Mouse (Mus musculus): ENCODE results near the gene Stk24. TPM values are rescaled to one million over a fixed set of nuclear protein-coding genes. Genes with fewer than 3 reads are reported as not detected.
"Not testable (repeated sequence)": the region's sequence is repeated elsewhere in the genome, so short reads cannot be mapped to it uniquely, and the experiment has no call there.

The Stk24 gene
- 20.9 and 21.2 TPM in 2 replicates for polyA plus RNA-seq (2015; fragmentation: Nextera tagmentation; extraction: Ambion mirVana)

GRCm38 (mm10) chr14:121379827-121380145, at the start of gene Stk24:
Stk24 (minus strand) TSS chr14:121380011.
- peak within 1 kb of the TSS; percentile 93 for H3K4me3 ChIP-seq (replicated peaks)
- no peaks in the 10 kb centered on the region for H3K9me3 ChIP-seq
- H3K36me3 ChIP-seq: no peaks in the 10 kb centered on the region
- no peaks in the 10 kb centered on the region; the same call in 1 of the 2 replicates for H3K27me3 ChIP-seq
- peak within 1 kb of the TSS; percentile 94 for H3K9ac ChIP-seq (replicated peaks)
- peaks cover 34% of the 10 kb centered on the region for H3K4me1 ChIP-seq (replicated peaks)
- ATAC-seq: peak; percentile 41
- H3K27ac ChIP-seq: peak within 1 kb of the TSS; percentile 88
- peak within 1 kb of the TSS; percentile 91 for H3K4me2 ChIP-seq (replicated peaks)
- 6% methylated on average over 11 of the region's 11 CpGs for WGBS

GRCm38 (mm10) chr14:121428148-121428547, 48.3 kb upstream of the Stk24 start:
- no peak overlapping the region for H3K4me2 ChIP-seq (replicated peaks)
- no peak overlapping the region for H3K4me3 ChIP-seq (replicated peaks)
- no peaks in the 10 kb centered on the region for H3K36me3 ChIP-seq
- ATAC-seq: no peak
- H3K27me3 ChIP-seq: no peaks in the 10 kb centered on the region
- H3K27ac ChIP-seq: no peak overlapping the region
- H3K4me1 ChIP-seq (replicated peaks): no peaks in the 10 kb centered on the region
- H3K9ac ChIP-seq (replicated peaks): no peak overlapping the region
- WGBS: 93% methylated on average over 4 of the region's 4 CpGs
- H3K9me3 ChIP-seq: peaks cover 3% of the 10 kb centered on the region; the same call in 1 of the 2 replicates

DNA sequence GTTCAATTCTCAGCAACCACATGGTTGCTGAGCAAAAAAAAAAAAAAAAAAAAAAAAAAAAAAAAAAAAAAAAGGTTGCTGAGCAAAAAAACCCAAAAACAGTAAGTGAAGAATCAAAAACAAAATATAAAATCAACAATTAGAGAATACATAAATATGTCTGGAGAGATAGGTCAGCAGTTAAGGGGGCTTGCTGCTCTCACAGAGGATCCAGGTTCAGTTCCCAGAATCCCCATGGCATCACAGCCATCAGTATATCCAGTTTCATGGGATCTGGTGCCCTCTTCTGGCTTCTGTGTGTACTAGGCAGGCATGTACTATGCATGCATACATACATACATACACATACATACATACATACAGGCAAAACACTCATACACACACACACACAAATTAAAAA, 46.9 kb upstream of the Stk24 start:
- ATAC-seq: no peak
- H3K27me3 ChIP-seq: no peaks in the 10 kb centered on the region
- H3K36me3 ChIP-seq: no peaks in the 10 kb centered on the region
- H3K27ac ChIP-seq: no peak overlapping the region
- H3K4me1 ChIP-seq (replicated peaks): no peaks in the 10 kb centered on the region
- H3K9me3 ChIP-seq: peaks cover 3% of the 10 kb centered on the region; the same call in 1 of the 2 replicates
- no peak overlapping the region for H3K4me2 ChIP-seq (replicated peaks)
- H3K9ac ChIP-seq (replicated peaks): no peak overlapping the region
- H3K4me3 ChIP-seq (replicated peaks): no peak overlapping the region

GRCm38 (mm10) chr14:121425004-121425793, 45.4 kb upstream of the Stk24 start:
- H3K9me3 ChIP-seq: peaks cover 3% of the 10 kb centered on the region; the same call in 1 of the 2 replicates
- H3K4me1 ChIP-seq (replicated peaks): no peaks in the 10 kb centered on the region
- no peaks in the 10 kb centered on the region for H3K27me3 ChIP-seq
- ATAC-seq: peak; percentile 40; the same call in 1 of the 2 replicates
- H3K9ac ChIP-seq (replicated peaks): no peak overlapping the region
- H3K27ac ChIP-seq: no peak overlapping the region
- no peaks in the 10 kb centered on the region for H3K36me3 ChIP-seq
- no peak overlapping the region for H3K4me3 ChIP-seq (replicated peaks)
- no peak overlapping the region for H3K4me2 ChIP-seq (replicated peaks)
- 83% methylated on average over 7 of the region's 7 CpGs for WGBS

GRCm38 (mm10) chr14:121423341-121423751, 43.5 kb upstream of the Stk24 start:
- Histone ChIP-seq H3K27me3 (no peaks in the 10 kb centered on the region), H3K9ac (replicated peaks) (no peak overlapping the region), H3K4me3 (replicated peaks) (no peak overlapping the region), H3K9me3 (peaks cover 3% of the 10 kb centered on the region; the same call in 1 of the 2 replicates), H3K27ac (no peak overlapping the region), H3K36me3 (no peaks in the 10 kb centered on the region), H3K4me2 (replicated peaks) (no peak overlapping the region), H3K4me1 (replicated peaks) (no peaks in the 10 kb centered on the region)
- ATAC-seq: no peak
- WGBS: 82% methylated on average over 7 of the region's 7 CpGs

GRCm38 (mm10) chr14:121422664-121423340, 43.0 kb upstream of the Stk24 start:
- no peak overlapping the region for H3K9ac ChIP-seq (replicated peaks)
- no peak for ATAC-seq
- H3K27me3 ChIP-seq: no peaks in the 10 kb centered on the region
- H3K4me1 ChIP-seq (replicated peaks): no peaks in the 10 kb centered on the region
- no peaks in the 10 kb centered on the region for H3K9me3 ChIP-seq
- no peaks in the 10 kb centered on the region for H3K36me3 ChIP-seq
- no peak overlapping the region for H3K4me2 ChIP-seq (replicated peaks)
- H3K4me3 ChIP-seq (replicated peaks): no peak overlapping the region
- H3K27ac ChIP-seq: no peak overlapping the region
- WGBS: 81% methylated on average over 4 of the region's 4 CpGs

DNA sequence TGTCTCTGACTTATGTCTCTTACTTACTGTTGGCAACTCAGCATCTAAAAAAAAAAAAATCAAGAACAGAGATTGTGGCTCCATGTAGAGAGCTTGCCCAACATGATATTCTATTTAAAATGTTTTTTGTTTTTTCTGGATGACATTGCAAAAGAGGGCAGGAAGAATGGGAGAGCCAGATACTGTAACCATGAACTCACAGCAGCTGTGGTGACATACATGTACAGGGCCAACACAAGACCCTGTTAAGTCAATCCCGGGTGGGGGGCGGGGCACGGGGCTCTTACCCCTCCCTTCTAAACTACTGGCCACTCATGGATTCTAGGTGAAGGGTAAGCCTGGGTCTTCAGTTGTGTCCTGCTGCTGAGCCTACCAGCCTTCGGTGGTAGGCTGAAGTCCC, 42.2 kb upstream of the Stk24 start:
- Histone ChIP-seq H3K36me3 (no peaks in the 10 kb centered on the region), H3K4me1 (replicated peaks) (no peaks in the 10 kb centered on the region), H3K9ac (replicated peaks) (no peak overlapping the region), H3K9me3 (no peaks in the 10 kb centered on the region), H3K27ac (no peak overlapping the region), H3K4me3 (replicated peaks) (no peak overlapping the region), H3K4me2 (replicated peaks) (no peak overlapping the region), H3K27me3 (no peaks in the 10 kb centered on the region)
- 97% methylated on average over 4 of the region's 4 CpGs for WGBS
- no peak for ATAC-seq

DNA sequence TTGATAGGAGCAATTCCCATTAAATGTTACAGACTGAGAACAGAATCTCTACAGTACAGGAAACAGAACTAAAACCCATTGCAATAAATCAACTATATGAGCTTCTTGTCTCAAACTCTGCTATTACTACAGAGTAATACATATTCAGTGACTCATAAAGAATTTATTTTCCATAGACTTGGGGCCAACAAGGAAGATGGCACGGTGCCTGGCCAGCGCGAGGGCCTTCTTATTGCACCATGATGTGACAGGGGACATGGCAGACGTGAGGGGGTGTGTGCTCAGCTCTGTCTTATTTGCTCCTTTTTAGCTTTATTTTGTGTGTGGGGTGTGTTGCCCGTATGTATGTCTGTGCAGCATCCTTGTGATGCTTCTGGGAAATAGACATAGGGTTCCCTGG, 37.8 kb upstream of the Stk24 start:
- H3K9ac ChIP-seq (replicated peaks): no peak overlapping the region
- no peaks in the 10 kb centered on the region for H3K4me1 ChIP-seq (replicated peaks)
- no peaks in the 10 kb centered on the region for H3K27me3 ChIP-seq
- WGBS: 91% methylated on average over 5 of the region's 5 CpGs
- no peak overlapping the region for H3K27ac ChIP-seq
- no peak overlapping the region for H3K4me3 ChIP-seq (replicated peaks)
- H3K9me3 ChIP-seq: no peaks in the 10 kb centered on the region
- ATAC-seq: no peak
- H3K4me2 ChIP-seq (replicated peaks): no peak overlapping the region
- H3K36me3 ChIP-seq: no peaks in the 10 kb centered on the region

DNA sequence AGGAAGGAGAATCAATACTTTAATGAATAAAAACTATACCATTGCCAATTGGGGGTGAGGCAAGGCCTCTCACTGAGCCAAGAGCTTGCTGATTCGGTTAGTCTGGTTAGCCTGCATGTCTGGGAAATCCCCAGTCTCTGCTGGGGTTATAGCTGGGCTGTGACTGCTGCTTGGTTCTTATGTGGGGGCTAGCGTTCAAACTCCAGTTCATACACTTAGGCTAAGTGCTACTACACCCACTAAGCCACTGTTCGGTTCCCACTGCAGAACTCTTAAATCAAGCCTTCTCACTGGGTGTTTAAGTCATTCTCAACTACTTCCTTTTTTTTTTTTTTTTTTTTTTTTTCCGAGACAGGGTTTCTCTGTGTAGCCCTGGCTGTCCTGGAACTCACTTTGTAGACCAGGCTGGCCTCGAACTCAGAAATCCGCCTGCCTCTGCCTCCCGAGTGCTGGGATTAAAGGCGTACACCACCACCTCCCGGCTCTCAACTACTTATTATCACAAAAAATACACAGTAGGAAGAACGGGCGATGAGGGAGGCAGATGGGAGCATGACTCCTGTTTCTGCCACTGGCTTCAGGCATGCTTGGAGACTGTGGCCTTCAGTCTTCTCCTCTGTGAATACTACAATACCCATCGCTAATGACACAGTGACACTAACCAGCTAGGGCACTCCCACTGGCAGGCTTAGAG, 37.0 kb upstream of the Stk24 start:
- H3K36me3 ChIP-seq: no peaks in the 10 kb centered on the region
- no peak overlapping the region for H3K9ac ChIP-seq (replicated peaks)
- no peak overlapping the region for H3K4me3 ChIP-seq (replicated peaks)
- H3K27ac ChIP-seq: no peak overlapping the region
- 92% methylated on average over 11 of the region's 12 CpGs for WGBS
- H3K9me3 ChIP-seq: no peaks in the 10 kb centered on the region
- ATAC-seq: no peak
- no peak overlapping the region for H3K4me2 ChIP-seq (replicated peaks)
- no peaks in the 10 kb centered on the region for H3K4me1 ChIP-seq (replicated peaks)
- H3K27me3 ChIP-seq: no peaks in the 10 kb centered on the region

DNA sequence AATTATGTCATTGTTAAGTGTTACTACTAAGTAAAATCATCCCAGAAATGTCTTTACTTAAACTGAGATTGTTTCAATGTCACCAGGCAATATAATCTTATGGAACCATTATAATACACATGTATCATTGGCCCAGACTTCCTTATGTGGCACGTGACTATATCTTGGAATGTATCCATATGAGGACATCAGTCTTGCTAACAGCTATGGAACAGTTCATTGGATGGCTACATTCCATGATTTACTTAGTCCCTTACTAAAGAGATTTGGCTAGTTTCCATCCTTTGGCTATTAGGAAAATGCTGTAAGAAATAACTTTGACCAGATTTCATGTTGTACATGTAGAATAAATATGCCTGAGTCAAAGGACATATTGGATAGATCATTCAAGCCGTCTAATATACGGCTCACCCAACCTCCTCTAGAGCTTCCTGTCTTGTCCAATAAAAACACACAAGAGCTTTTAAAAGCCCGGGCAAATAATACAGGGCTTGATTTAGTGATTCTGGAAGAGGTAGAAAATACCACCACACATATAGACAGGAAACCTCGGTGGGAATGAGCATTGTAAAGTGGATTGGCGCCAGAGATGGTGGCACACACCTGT, 34.9 kb upstream of the Stk24 start:
- no peaks in the 10 kb centered on the region for H3K36me3 ChIP-seq
- H3K4me1 ChIP-seq (replicated peaks): no peaks in the 10 kb centered on the region
- no peak for ATAC-seq
- 92% methylated on average over 6 of the region's 6 CpGs for WGBS
- H3K9me3 ChIP-seq: no peaks in the 10 kb centered on the region
- H3K27ac ChIP-seq: no peak overlapping the region
- no peak overlapping the region for H3K4me3 ChIP-seq (replicated peaks)
- no peak overlapping the region for H3K4me2 ChIP-seq (replicated peaks)
- no peaks in the 10 kb centered on the region for H3K27me3 ChIP-seq
- H3K9ac ChIP-seq (replicated peaks): no peak overlapping the region

GRCm38 (mm10) chr14:121413726-121414125, 33.9 kb upstream of the Stk24 start:
- not testable (repeated sequence) for ATAC-seq; H3K9ac ChIP-seq (replicated peaks); H3K27ac ChIP-seq; H3K27me3 ChIP-seq; H3K36me3 ChIP-seq; H3K4me2 ChIP-seq (replicated peaks); H3K4me1 ChIP-seq (replicated peaks); H3K9me3 ChIP-seq; H3K4me3 ChIP-seq (replicated peaks)
- WGBS: 97% methylated on average over 1 of the region's 1 CpGs

- H3K27me3 ChIP-seq: no peaks in the 10 kb centered on the region
- H3K4me2 ChIP-seq (replicated peaks): no peak overlapping the region
- no peaks in the 10 kb centered on the region for H3K36me3 ChIP-seq
- ATAC-seq: no peak
- 0 out of 2 replicates have a peak, but pooled peaks cover 2% of the 10 kb centered on the region for H3K4me1 ChIP-seq (replicated peaks)
- H3K9ac ChIP-seq (replicated peaks): no peak overlapping the region
- H3K27ac ChIP-seq: no peak overlapping the region
- H3K9me3 ChIP-seq: no peaks in the 10 kb centered on the region
- no peak overlapping the region for H3K4me3 ChIP-seq (replicated peaks)
- WGBS: 87% methylated on average over 3 of the region's 3 CpGs
Observed at GRCm38 (mm10) chr14:121408944-121409343, 29.1 kb upstream of the Stk24 start.
